Mouse (Mus musculus): ENCODE results near the gene Cox17.
A peak's percentile ranks its signal among the peaks of the same experiment; 100 is the strongest.

DNA sequence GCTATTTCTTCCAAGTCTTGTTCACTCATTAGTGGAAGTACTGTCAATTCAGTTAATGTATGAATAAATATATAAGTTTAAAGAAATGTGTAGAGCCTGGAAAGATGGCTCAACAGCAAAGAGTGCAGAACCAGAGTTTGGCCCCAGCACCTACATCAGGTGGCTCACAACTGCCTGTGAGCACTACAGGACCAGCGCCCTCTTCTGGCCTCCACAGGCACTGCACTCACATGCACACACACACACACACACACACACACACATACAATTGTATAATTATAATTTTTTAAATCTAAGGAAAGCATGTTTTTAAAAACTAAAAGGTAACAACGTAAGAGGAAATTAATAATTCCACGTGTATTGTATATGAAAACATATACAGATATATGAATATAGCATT is 17.5 kb upstream of the Cox17 start:
- TF ChIP-seq POLR2A (IDR thresholded peaks at IDR 0.05; ENCODE audit: control insufficient read depth, low read depth, low read length) (no peak), CTCF (IDR thresholded peaks at IDR 0.05; ENCODE audit: control insufficient read depth, insufficient read depth, insufficient replicate concordance, low read depth, low read length) (peak; percentile 56; the same call in 1 of the 2 replicates)

Measured in testis, adult 2 months (tissue).